Mouse (Mus musculus): Measurements from ENCODE around the gene Cox4i1.

Cox4i1 gene

DNA sequence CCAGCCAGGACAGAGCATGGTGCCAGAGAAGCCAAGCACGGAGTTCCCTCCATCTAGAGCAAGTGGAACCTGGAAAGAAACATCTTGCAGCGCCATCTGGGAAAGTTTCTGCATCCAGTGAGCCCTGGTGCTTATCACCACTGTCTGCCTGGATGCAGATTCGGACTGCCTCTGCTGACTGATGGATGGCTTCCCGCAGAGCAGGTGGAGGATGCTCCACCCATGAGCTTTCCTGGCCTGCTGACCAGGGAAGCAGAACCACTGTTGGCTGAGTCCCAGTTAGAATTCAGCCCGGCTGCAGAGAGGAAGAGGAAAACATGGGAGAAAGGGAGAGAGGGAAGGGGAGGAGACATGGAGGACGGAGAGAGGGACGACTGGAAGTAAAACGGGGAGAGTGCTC lies 19.8 kb downstream of the Cox4i1 start:
- ATAC-seq (ENCODE audit: insufficient number of reproducible peaks, low FRiP score, low TSS enrichment): no peak

DNA sequence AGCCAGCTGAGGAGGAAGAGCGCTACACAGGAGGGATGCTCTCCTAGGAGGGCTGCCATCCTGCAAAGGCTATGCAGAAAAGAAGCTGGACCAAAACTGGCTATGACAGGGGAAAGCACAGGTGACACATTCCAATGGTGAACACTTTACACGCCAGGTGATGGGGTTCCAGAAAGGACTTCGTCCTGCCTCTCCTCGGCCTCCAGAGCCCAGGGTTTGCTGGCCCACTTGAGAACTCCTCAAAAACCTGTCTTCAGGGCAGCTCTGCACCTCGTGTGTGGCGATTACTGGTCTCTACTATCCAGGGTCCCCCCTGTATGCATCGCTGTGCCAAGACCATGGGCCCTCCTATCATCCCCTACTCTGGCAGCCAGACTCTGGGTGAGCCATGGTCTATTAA lies 20.5 kb downstream of the Cox4i1 start:
- ATAC-seq (ENCODE audit: insufficient number of reproducible peaks, low FRiP score, low TSS enrichment): no peak

DNA sequence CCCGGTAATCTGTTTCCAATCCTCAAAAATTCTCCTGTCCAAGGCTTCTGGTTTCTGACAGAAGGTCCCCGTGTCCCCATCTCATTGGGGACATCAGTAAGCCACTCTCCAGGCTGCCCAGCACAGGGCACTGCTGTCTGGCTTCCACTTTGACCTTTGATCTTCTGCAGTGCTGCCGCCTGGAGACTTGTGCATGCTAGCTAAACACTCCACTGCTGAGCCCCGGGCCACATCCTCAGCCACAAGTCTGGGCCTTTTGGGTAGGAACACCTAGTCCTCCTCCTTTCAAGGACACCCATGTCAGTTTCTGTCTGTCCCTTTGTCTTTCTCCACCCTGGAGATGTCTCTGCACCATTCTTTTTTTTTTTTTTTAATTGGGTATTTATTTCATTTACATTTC lies 24.9 kb downstream of the Cox4i1 start:
- no peak for ATAC-seq (ENCODE audit: insufficient number of reproducible peaks, low FRiP score, low TSS enrichment)

DNA sequence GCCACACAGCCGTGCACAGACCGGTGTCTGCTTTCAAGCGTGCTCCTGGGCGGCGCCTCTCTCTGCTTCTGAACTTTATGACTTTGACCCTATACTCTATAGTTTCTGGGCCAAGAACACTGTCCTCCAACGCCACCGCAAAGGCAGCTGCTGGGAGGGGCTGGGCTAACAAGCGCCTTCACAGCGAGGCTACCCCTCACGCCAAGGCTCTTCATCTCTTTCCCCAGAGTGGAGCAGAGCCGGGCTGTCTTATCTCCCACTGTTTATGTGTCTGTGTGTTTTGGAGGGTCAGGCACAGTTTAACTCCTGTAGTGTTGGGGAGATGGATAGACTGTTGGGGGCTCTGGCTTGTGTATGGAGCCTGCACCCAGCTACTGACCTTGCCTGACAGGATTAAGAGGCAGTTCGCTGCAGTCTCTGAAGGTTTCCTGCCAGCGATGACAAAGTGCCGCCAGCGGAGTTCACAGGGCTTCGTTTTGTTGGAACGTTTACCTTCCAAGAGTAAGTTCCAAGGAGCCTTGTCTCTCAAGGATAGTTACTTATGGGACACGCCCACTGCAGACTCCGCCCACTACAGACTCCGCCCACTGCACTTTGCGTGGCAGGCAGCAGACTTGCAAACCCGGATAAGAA lies 26.0 kb downstream of the Cox4i1 start:
- ATAC-seq (ENCODE audit: insufficient number of reproducible peaks, low FRiP score, low TSS enrichment): no peak

DNA sequence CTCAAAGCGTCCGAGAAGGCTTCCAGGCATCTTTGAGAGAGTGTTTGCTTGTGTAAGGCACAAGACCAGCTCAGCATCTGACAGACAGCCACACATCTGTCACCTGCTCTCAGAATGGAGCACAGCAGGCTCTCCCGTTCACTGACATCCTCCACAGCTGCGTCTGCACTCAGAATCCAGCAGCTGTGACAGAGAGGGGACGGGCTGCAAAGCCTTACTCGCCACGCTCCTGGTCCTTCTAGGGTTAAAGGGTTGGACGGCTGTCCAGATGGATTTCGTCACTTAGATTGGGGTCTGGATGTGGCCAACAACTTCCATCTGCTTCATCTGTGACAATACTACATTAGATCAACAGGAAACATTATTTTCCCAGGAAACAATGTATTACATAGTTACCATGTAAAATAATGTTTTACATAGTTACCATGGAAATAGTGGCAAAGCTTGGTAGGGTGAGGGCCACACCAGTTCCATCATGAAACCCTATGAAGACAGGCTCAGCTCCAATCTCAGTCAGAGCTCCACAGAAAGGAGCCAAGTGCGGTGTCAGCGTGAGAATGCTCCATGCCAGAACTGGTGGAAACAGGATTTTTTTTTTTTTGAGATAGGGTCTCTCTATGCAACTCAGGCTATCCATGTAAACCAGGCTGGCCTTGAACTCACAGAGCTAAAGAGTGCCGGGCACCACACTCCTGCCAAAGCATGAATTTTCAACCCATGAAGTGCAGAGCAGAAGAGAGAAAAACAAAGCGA lies 28.6 kb downstream of the Cox4i1 start:
- no peak for ATAC-seq (ENCODE audit: insufficient number of reproducible peaks, low FRiP score, low TSS enrichment)

DNA sequence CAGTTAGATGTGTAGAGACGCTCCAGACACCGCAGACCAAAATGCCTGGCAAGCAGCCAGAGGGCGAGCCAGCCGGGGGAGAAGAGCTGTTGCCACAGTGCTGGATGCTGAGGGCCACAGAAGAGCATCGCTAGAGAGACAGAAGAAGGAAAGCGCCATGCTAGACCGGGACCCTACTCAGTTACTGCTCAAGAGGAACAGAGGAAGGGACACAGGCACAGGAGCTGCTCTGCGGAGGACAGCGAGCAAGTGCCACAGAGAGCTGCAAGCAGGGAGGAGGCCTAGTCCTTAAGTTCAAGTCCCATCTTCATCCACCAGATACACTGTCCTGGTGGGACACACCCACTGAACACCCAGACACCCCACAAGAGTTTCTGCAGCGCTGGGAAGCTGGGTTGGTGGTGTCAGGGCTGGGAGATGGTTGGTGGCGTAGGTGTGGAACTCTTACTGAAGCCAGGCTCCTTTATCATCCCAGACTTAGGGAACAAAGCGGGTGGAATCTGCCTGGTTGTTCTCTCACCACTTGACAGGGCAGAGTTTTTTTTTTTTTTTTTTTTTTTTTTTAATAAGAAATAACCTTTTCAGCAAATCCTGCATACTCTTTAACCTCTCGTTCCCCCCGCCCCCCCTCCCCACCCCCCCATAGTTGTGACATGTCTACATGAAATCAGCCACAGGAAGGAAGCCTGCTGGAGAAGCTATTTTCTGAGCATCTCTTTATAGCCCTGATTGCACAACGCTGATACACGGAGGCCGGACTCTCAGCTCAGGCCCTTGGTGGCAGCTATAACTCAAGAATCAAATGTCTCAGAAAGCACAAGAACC lies 29.3 kb downstream of the Cox4i1 start:
- no peak for ATAC-seq (ENCODE audit: insufficient number of reproducible peaks, low FRiP score, low TSS enrichment)

DNA sequence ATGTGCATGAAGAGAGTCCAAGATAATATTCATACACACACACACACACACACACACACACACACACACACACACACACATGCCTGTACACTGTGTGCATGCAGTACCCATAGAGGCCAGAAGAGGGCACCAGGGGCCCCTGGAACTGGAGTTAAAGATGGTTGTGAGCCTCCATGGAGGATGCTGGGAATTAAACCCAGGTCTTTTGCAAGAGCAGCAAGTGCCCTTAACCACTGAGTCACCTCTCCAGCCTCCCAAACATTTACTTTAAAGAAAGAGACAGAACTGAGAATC lies 29.9 kb downstream of the Cox4i1 start:
- no peak for ATAC-seq (ENCODE audit: insufficient number of reproducible peaks, low FRiP score, low TSS enrichment)

DNA sequence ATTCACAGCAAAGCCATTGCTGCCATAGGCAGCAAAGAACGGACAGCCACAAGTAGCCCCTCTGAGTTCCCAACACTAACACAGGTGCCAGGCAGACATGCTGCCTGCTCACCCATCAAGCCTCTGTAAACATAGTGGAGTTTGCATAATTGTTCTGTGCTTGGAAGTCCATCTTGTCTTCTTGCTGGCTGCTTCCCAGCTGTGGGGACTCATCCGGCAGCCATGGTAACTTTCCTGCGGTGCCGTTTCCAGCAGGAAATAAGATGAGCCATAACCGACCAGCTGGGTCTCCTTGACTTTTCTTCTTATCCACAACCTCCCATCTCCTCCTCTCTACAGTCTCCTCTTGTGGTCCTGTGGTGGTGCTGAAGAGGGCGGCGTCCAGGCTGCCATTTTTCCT lies 30.4 kb downstream of the Cox4i1 start:
- ATAC-seq (ENCODE audit: insufficient number of reproducible peaks, low FRiP score, low TSS enrichment): no peak

DNA sequence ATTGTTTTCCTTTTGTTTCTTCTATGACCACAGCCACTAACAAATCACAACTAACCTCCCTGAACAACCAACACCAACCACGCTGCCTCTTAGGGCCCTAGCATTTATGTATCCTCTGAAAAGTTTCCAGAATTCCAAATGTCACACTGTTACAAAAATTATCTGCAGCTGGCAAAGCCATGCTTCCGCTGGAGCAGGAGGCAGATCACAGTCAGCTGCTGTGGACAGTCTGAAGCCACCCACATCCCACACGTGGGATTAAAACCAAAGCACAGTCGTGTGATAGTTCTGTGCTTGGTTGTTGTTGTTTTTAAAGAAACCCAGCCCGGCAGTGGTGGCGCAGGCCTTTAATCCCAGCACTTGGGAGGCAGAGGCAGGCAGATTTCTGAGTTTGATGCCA lies 31.1 kb downstream of the Cox4i1 start:
- no peak for ATAC-seq (ENCODE audit: insufficient number of reproducible peaks, low FRiP score, low TSS enrichment)

DNA sequence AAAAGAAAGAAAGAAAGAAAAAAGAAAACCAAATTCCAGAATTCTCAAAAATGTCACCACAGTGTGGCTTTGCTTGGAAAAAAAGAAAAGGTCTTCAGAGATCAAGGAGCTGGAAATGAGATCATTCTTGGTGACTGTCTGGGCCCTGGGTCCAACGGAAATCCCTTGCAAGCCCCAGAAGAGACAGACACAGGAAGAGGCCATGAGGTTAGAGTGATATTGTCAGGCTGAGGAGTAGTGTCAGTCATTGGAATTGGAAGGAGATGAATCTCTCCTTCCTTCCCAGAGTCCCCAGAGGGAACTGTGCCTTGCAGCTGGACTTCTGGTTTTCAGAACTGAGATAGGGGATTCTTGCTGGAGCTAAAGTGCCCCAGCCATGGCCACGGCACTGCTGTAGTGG lies 31.5 kb downstream of the Cox4i1 start:
- ATAC-seq (ENCODE audit: insufficient number of reproducible peaks, low FRiP score, low TSS enrichment): no peak

DNA sequence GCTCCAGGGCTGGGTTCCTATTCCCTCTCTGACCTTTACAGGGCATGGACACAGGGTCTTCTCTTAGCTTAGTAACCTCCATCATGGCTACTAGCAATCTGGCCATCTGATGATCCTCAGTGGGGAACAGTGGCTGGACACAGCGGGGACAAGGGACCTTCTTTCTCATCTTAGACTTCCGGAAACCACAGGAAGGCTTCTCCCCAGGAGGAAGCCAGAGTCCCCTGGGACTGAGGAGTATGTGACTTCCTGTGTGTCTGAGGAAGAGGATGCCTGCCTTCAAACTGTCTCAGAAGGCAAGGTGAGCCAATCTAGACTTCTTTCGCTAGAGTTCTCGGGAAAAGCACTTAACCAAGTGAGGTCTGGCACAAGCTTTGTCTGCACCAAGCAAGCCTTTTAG lies 32.0 kb downstream of the Cox4i1 start:
- ATAC-seq (ENCODE audit: insufficient number of reproducible peaks, low FRiP score, low TSS enrichment): no peak

DNA sequence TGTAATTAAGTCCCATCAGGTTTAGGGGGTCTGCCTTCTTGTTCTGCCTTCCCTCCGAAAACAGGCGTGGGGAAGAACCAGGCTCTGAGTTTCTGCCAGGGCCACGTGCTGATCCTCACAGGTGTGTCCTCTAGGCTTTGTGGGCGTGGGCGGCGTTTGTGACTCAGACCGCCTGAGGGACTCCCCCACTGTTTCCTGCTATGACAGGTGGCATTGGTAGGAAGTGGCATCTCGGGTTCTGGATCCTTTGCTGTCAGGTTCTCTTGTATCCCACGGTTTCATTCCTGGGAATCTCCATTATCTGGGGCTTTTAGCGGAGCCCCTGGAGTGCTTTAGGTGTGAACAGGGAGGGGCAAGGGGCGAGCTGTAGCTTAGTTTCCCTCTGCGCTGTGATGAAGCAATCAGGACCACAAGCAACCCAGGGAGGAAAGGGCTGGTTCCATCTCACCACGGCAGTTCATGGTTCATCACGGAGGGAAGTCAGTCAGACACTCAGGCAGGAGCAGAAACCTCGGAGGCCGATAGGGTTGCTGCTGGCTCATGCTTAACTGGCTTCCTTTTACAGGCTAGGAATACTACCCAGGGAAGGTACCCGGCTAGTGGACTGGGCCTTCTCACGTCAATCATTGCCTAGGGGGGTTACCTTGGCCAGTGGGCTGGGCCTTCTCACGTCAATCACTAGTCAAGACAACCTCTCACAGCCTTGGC lies 33.9 kb downstream of the Cox4i1 start:
- no peak for ATAC-seq (ENCODE audit: insufficient number of reproducible peaks, low FRiP score, low TSS enrichment)

DNA sequence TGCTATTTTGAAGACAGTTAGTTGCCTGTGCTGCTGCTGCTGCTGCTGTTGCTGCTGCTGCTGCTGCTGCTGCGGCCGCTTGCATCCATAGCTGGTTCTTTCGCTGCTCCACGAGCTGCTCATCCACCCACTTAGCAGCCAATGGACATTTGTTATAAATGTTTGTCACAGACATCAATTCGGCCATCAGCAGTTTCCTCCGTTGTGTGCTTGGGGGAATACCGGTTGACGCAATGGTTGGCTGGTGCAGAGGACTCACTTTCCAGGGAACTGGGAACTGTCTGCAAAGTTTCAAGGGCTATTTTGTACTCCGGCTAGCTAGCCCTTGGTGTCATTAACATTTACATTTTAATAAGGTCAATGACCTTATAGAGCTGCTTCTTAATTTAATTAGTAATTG lies 36.2 kb downstream of the Cox4i1 start:
- ATAC-seq (ENCODE audit: insufficient number of reproducible peaks, low FRiP score, low TSS enrichment): no peak

DNA sequence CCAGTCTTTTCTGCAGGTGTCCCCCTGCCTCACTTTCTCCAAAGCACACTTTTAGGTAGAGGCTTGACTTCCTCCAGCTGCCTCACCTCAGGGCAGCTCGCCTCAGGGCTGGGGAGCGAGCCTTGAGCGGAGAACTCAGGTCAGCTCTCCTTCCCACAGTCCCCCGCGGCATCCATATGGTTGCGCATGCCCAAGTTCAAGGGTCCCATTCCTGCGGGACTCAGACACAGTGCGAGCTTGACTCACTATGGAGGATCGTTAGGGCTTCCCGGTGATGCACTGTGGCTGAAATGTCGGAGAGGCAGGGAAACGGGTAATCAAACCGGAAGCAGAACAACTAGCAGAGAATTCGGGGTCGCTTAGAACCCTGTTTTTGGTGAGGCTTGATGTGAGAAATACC lies 37.1 kb downstream of the Cox4i1 start:
- no peak for ATAC-seq (ENCODE audit: insufficient number of reproducible peaks, low FRiP score, low TSS enrichment)

DNA sequence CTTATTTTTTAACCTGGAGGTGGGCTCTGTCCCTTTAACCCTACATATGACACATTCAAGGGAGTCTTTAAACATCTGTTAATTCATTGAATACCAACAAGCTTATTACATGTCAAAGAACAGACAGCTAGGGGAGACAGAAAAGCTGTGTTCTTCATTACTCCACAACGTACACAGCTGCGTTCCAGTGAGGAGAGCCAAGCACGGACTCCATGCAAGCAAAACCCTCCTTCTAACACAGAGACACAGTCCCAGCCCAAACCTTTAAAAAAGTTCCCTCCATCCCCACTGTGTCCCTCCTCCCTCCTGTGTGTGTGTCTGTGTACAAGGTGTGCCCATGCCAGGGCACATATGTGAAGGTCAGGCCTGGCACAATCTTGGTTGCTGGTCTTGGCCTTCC lies 38.2 kb downstream of the Cox4i1 start:
- ATAC-seq (ENCODE audit: insufficient number of reproducible peaks, low FRiP score, low TSS enrichment): no peak

DNA sequence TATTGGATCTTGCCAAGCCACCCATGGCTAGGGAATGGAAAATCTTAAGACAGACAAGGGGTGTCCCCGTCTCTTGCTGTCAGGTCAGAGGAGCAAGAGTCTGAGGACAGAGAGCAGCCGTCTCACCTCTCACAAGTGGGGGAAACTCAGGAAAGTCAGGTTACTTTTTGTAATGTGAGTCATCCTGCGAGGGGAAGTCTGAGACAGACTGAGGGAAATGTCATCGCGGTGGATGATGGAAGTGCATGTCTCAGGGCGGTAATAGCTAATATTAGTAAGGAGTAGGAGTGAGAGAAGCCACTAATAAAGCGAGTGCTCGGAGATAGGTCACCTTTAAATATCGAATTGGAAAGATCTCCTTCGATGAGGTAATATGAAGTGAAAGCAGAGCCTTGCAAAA lies 41.2 kb downstream of the Cox4i1 start:
- no peak for ATAC-seq (ENCODE audit: insufficient number of reproducible peaks, low FRiP score, low TSS enrichment)

DNA sequence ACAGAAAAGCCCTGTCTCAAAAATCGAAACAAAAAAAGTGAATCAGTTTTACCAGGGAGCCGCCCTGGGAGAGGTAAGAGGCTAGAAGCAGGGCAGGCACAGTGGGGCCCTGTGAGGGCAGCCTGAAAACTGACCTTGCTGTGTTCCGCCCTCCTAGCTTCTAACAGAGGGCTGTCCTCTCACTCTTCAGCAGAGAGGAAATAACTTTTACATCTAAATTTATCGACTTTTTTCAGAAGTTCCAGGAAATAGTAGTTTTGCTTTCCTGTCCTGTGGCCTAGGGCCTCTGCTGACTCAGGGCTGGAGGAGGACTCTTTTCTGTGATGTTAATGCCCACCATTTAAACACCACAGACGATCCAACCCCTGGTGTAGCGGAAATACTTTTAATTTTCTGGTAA lies 47.2 kb downstream of the Cox4i1 start:
- ATAC-seq (ENCODE audit: insufficient number of reproducible peaks, low FRiP score, low TSS enrichment): no peak

DNA sequence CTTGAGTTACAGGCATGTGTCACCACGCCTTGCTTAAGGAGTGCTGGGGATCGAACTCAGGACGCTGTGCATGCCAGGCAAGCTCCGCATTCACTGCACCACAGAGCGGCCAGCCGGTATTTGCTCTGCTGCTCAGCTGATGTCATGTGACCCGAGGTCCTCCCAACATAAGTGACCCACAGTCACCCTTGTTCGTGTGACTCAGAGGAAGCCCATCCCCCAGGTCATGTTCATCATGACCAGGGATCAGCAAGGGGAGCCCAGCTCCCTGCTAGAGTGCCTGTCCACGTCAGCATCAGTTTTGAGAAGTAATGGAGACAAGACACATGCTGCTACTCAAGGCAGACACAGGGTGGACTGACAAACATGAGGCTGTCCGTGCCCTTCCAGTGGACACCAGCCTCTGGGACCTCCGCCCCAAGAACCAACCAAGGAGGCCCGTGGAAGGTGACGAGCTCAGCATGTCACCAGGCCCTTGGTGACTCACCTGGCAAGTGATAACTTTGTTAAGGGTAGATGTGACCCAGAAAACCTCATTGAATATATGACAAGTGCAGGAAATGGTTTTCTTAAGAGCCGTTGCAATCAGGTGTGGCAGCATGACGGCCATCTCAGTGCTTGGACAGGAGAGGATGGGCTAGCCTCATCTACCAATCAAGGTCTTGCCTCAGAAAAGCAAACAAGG lies 48.1 kb downstream of the Cox4i1 start:
- no peak for ATAC-seq (ENCODE audit: insufficient number of reproducible peaks, low FRiP score, low TSS enrichment)

DNA sequence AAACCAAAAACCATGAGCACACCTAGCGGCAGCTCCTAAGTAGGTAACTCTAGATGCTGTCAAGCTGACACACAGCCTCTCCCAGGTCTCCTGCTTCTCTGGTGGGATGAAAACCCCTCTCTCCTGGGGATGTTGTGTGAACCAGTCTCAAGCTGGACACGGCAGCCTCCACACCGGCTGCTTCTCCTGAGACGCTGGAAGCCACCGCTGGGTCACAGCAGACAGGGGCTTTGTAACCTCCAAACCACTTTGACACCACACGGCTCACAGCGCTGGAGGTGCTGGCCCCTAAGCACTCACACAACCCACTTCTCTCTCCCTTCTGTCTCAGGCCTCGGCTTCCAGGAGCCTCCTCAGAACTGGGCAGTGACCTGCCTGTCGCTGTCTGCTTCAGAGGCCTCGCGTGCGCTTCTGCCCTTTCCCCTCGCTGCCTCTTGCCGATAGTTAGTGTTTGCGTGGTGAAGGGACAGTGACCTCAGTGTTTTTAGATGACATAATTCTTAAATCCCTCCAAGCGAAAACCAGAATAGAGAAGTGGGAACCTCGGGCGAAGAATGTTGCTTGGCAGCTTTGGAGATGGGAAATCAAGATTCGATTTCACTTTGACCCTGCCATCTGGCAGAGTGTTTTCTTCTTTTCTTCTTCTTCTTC lies 51.7 kb downstream of the Cox4i1 start:
- no peak for ATAC-seq (ENCODE audit: insufficient number of reproducible peaks, low FRiP score, low TSS enrichment)

DNA sequence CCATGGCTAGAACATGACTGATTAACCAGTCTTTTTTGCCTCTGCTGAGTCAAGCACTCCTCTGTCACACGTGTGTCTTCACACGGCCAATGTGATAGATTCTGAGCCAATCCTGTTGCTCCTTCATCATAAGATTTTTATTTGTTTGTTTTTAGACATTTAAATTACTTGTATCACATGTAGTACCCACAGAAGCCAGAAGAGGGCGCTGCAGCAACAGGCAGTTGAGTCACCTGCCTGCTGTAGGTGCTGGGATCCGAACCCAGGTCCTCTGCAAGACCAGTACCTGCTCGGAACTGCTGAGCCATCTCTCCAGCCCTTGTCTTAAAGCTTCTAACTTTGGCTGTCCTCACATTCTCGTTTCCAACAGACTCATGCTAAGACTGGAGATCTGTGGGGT lies 55.0 kb downstream of the Cox4i1 start:
- ATAC-seq (ENCODE audit: insufficient number of reproducible peaks, low FRiP score, low TSS enrichment): no peak

Measured in cerebellum, adult (tissue).